Mouse (Mus musculus): ENCODE measurements around the gene Chl1.

DNA sequence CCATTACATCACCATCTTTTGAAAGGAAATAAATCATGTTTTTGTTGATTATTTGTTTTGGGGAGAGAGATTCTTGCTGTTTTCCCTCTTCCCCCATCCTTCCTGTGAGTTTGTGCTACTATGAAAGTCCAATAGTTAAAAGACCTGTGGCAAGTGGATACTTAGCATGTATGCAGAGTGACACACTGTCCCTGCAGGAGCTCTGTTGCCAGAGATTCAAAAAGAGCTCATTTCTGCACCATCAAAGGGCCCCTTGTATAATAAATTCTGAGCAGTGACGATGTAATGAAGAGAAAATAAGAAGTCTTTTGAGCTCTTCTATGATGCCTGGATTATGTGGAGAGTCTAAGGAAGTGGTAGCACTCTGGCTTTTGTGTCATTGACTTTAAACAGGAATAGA lies 33.4 kb downstream of the Chl1 start:
- TF ChIP-seq EP300 (IDR thresholded peaks at IDR 0.05) = no peak
- TF ChIP-seq CTCF (IDR thresholded peaks at IDR 0.05) = no peak

All from lung, postnatal 0 days (tissue).